Mouse (Mus musculus) megakaryocyte, embryonic 14.5 days (primary cell): ENCODE results near the gene Ifi211.
"Not testable (repeated sequence)": the region's sequence is repeated elsewhere in the genome, so short reads cannot be mapped to it uniquely, and the experiment has no call there.

Source experiments
- FLI1 ChIP-seq: IDR thresholded peaks from 2 replicates; pipeline ENCODE4 v1.6.1; 2012; ENCODE audit warnings: low read length, inconsistent platforms, mixed read lengths
- GATA1 ChIP-seq: IDR thresholded peaks from 3 replicates; pipeline ENCODE4 v1.6.1; 2012; ENCODE audit warnings: mixed read lengths, low read length, inconsistent platforms, borderline replicate concordance

DNA sequence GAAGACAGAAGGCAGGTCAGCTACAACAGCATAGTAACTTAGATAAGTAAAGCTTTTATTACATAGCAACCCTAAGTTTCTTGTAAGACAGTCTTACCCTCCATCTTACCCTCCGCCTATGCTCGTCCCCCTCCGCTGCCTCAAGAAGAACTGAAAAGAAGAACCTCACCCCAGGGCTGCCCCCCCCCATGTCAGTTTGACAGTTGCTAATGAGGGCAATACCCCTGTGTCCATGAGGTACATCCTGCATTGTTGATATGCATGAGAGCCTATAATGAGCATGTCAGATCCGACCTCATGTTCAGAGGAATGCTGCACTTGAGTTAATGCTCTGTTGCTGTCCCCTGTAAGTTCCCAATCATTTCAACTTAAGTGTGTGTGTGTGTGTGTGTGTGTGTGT is 60.0 kb downstream of the Ifi211 start:
- TF ChIP-seq GATA1, FLI1: not testable (repeated sequence)
